Mouse (Mus musculus) lung, adult 2 months (tissue): ENCODE data around the gene Tas2r144. TPM values are rescaled to one million over a fixed set of nuclear protein-coding genes. Genes with fewer than 3 reads are reported as not detected.
A peak's percentile ranks its signal among the peaks of the same experiment; 100 is the strongest.

Experiments used
- DNase-seq: peaks from one replicate; pipeline ENCODE4 v3.0.0; 2022
- H3K4me1 ChIP-seq: fragments of 200-500 bp; 2 replicates; pipeline ENCODE4 v1.6.1; 2011; ENCODE audit warnings: low read length; ENCODE audit not compliant: control insufficient read depth, insufficient read depth
- H3K4me3 ChIP-seq: fragments of 200-500 bp; replicated peaks from 2 replicates; pipeline ENCODE3; 2011; ENCODE audit warnings: low read depth, mild to moderate bottlenecking, control low read depth, low read length; ENCODE audit errors: extremely low read depth
- CTCF ChIP-seq: fragments of 200-500 bp; IDR thresholded peaks from 2 replicates; pipeline ENCODE4 v1.5.1; 2011; ENCODE audit warnings: mild to moderate bottlenecking, low read length, control low read depth; ENCODE audit not compliant: insufficient read depth
- POLR2A ChIP-seq: fragments of 200-500 bp; IDR thresholded peaks from 2 replicates; pipeline ENCODE4 v1.6.1; 2011; ENCODE audit warnings: low read depth, mild to moderate bottlenecking, control low read depth, low read length, borderline replicate concordance; ENCODE audit errors: extremely low read depth
- WGBS: fragments of 180-500 bp; shearing (Covaris S2); methylation state at CpG from one replicate; pipeline ENCODE4 v1.1.7; 2018; 5-methylcytosine and 5-hydroxymethylcytosine counted together
- polyA plus RNA-seq: library from polyadenylated mRNA; depleted of rRNA; stranded (reverse); fragments of >200 nt; gene quantifications from 2 replicates; pipeline ENCODE4 v1.2.3, GENCODE M21; 2012

Gene Tas2r144
- polyA plus RNA-seq, 1 experiment: not detected

DNA sequence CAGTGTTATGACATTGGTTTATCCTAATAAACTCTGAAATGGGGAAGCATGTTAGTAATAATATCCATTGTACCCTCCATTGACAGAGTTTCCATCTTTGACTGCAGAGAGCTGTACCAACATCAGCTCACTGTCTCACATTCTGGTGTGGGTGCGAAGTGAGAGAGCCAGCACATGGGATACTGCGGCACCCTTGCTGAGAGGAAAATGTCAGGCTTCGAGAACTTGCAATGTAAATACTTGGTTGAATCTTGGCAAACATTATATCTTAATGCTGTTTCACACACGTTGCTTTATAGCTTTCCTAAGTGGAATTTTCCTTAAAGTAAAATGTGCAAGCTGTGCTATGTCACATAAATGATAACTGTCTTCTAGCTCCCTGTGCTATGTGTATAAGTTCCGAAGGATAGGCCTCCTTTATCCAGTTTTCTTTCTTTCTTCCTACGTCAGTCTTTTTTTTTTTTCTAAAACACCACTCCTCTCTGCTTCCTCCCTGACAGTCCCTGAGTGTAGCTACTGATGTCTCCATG lies 22.2 kb downstream of the Tas2r144 start:
- Histone ChIP-seq H3K4me3 (no peak overlapping the region), H3K4me1 (no peaks in the 10 kb centered on the region)
- 52% methylated on average over 6 of the region's 6 CpGs for WGBS
- DNase-seq: no peak
- TF ChIP-seq CTCF (no peak), POLR2A (no peak)

DNA sequence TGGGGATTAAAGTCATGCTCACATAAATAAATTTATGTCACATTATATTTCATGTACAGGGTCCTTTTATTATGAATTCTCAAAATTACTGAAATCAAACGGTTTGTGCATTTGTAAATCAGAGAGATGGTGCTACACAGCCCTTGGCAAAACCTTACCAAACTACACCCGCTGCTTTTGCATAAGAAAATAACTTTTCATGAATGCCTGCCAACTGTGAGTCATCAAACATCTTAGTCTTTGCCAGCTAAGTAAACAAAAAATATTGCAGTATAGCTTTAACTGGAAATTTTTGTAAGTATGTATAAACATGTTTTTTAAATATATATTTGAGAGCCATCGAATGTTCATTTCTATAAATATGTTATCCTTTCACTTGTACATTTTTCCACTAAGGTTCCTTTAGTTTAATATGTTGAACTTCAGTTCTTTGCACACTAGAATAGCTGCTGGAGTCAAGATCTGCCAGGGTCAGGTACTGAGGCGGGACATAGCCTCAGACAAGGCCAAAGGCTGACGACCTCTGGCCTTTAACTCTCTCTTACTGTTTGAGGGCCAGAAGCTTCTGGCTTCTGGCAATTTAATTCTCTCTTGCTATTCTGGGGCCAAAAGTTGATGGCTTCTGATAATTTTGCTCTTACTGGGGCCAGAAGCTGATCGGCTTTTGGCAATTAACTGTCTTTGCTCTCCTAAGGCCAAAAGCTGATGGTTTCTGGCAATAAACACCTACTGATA lies 26.4 kb downstream of the Tas2r144 start:
- Histone ChIP-seq H3K4me3 (no peak overlapping the region), H3K4me1 (0 out of 2 replicates have a peak, but pooled peaks cover 3% of the 10 kb centered on the region)
- 47% methylated on average over 6 of the region's 6 CpGs for WGBS
- TF ChIP-seq CTCF (no peak), POLR2A (no peak)
- peak; percentile 14 for DNase-seq

DNA sequence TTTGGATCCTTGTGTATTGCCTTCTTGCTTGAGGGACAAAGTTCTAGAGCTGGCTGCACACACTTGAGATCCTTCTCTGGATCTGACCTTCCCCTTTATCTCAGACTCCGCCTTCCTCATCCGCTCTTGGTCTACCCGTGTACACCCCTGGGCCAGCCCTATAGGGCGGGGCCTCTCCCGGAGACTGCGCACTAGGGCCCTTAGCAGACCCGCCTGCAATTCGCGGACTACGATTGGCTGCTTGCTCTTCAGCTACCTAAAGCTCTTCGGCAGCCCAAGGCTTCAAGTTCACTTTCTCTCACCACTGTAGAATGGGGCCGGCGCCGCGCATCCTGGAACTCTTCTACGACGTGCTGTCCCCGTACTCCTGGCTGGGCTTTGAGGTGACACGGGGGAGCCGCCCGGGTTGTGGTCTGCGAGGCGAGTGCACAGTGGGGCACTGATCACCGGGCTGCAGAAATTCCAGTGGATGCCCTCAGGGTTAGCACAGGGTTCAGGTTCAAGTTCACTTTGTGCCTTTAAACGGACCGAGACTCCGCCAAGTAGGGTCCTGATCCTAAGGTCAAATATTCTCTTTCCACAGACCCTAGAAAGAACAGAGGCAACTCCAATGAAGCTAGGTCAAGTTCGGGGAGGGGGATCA lies 30.7 kb downstream of the Tas2r144 start, which contains the start of gene Gstk1:
Gene Gstk1 (plus strand): TSS at position 225 of the 643 bp plus-strand sequence.
- peak; percentile 81 for DNase-seq
- Histone ChIP-seq H3K4me3 (peak within 1 kb of the TSS; percentile 67), H3K4me1 (0 out of 2 replicates have a peak, but pooled peaks cover 3% of the 10 kb centered on the region)
- 2% methylated on average over 28 of the region's 28 CpGs for WGBS
- peak; percentile 83; the same call in 1 of the 2 replicates for TF ChIP-seq POLR2A
- TF ChIP-seq CTCF: no peak

- WGBS: 47% methylated on average over 8 of the region's 8 CpGs
- no peak for TF ChIP-seq POLR2A
- TF ChIP-seq CTCF: no peak
- Histone ChIP-seq H3K4me1 (0 out of 2 replicates have a peak, but pooled peaks cover 3% of the 10 kb centered on the region), H3K4me3 (no peak overlapping the region)
- no peak for DNase-seq
These were observed 32.0 kb downstream of the Tas2r144 start for GRCm38 (mm10) chr6:42247173-42247572.

DNA sequence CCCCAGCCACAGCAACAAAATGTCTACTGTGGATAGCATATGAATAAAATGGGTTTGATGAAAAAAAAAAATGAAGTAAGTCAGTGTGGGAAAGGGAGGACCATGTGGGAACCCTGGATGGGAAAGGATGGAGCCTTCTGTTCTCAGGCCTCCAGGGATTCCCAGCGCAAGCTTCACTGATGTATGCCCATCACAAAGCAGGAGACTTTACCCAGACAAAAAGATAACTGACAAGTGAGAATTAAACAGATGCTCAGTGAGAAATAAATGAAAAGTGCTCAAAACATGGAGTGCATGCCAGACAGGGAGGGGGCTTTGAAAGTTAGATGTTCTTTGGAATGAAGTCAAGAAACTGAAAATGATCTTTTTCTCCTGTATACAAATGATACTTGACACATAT lies 32.9 kb downstream of the Tas2r144 start:
- WGBS: 95% methylated on average over 1 of the region's 1 CpGs
- TF ChIP-seq CTCF (no peak), POLR2A (no peak)
- H3K4me1 ChIP-seq: 0 out of 2 replicates have a peak, but pooled peaks cover 3% of the 10 kb centered on the region
- no peak overlapping the region for H3K4me3 ChIP-seq
- DNase-seq: no peak

DNA sequence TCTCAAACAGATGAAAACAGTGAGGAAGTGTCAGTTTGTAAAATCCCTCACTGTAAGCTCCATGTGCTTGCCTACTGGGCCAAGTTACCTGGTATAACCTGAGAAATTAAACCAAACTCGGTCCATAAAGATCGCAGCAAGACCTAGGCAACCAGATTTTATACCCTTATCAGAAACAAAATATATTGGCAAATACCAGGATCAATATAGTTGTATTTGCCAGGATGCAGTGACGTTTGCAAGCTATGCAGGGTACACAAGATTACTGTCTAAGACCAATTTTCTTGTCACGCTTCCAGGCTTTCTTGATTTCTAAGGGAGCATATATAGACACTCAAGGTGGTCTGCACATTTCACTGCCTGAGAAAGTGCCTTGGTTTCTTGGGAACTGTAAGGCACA lies 36.7 kb downstream of the Tas2r144 start:
- Histone ChIP-seq H3K4me3 (no peak overlapping the region), H3K4me1 (no peaks in the 10 kb centered on the region)
- TF ChIP-seq CTCF (no peak), POLR2A (no peak)
- DNase-seq: no peak
- 89% methylated on average over 4 of the region's 4 CpGs for WGBS

DNA sequence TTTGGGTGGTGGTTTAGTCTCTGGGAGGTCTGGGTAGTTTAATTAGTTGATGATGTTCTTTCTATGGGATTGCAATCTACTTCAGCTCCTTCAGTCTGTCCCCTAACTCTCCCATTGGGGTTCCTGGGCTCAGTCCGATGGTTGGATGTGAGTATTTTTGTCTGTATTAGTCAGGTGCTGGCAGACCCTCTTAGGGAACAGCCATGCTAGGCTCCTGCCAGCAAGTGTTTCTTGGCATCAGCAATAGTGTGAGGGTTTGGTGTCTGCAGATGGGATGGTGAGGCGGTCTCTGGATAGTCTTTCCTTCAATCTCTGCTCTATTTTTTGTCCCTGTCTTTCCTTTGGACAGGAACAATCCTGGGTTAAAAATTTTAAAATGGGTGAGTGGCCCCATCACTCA lies 38.0 kb downstream of the Tas2r144 start:
- TF ChIP-seq CTCF: no peak
- TF ChIP-seq POLR2A: no peak
- 81% methylated on average over 2 of the region's 2 CpGs for WGBS
- H3K4me1 ChIP-seq: no peaks in the 10 kb centered on the region
- H3K4me3 ChIP-seq: no peak overlapping the region
- DNase-seq: no peak

- H3K4me3 ChIP-seq: no peak overlapping the region
- TF ChIP-seq POLR2A: no peak
- TF ChIP-seq CTCF: peak; percentile 86
- DNase-seq: peak; percentile 60
- no peaks in the 10 kb centered on the region for H3K4me1 ChIP-seq
- WGBS: 14% methylated on average over 11 of the region's 11 CpGs
These were observed 42.3 kb downstream of the Tas2r144 start for GRCm38 (mm10) chr6:42257303-42257863.

- Histone ChIP-seq H3K4me3 (no peak overlapping the region), H3K4me1 (no peaks in the 10 kb centered on the region)
- WGBS: 30% methylated on average over 6 of the region's 6 CpGs
- TF ChIP-seq POLR2A (no peak), CTCF (no peak)
- DNase-seq: peak; percentile 26
These were observed 45.3 kb downstream of the Tas2r144 start for GRCm38 (mm10) chr6:42260430-42260829.
